Mouse (Mus musculus) pancreas, adult 10 weeks (tissue): ENCODE data around the gene Slc39a12. TPM values are rescaled to one million over a fixed set of nuclear protein-coding genes. Genes with fewer than 3 reads are reported as not detected.

ENCODE experiments used
- polyA plus RNA-seq: library from polyadenylated mRNA; stranded (reverse); fragments of 350-450 nt; fragmentation: Illumina TruSeq; extraction: RNeasy Lipid Tissue Mini Kit (QIAGEN cat#74804); gene quantifications from one replicate; pipeline ENCODE4 v1.2.3, GENCODE M21; 2015; ENCODE audit warnings: low read depth, low replicate concordance; ENCODE audit not compliant: insufficient read depth

The Slc39a12 gene
- not detected for polyA plus RNA-seq

GRCm38 (mm10) chr2:14388162-14388561 lies at the start of gene Slc39a12:
Gene Slc39a12 (plus strand): TSS chr2:14388316.

Other genes starting within 250 kb of the Slc39a12 start
- not detected for gene Tmem236, start 213.8 kb upstream of the Slc39a12 start, polyA plus RNA-seq
- 7.4 TPM for gene Mrc1, start 158.9 kb upstream of the Slc39a12 start, polyA plus RNA-seq
- 2.7 TPM for gene Cacnb2, start 214.8 kb downstream of the Slc39a12 start, polyA plus RNA-seq